Mouse (Mus musculus): ENCODE data around the gene Spns2. TPM values are rescaled to one million over a fixed set of nuclear protein-coding genes. Genes with fewer than 3 reads are reported as not detected.

Gene Spns2
- total RNA-seq, 2 experiments from 2014 or later = 1.3 to 2.0 TPM

DNA sequence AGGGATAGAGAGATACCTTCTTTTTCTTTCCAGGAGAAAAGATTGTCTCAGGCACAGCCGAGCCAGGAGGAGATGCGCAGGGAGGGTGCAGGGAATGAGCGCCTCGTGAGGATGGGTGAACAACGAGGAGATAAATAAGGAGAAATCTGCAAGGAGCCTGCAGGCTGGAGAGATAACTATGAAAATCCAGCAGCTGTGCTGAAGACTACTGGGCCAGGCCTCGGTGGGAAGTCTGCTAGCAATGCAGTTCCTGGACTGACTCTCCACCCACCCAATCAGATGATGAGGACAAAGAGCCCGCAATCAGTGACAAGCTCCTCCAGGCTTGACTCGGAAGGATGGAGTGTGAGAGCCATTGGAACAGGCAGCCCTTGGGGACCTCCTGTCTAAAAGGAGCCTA lies 12.5 kb upstream of the Spns2 start:
- no peak for ATAC-seq (replicated peaks; ENCODE audit: low FRiP score, poor library complexity, severe bottlenecking)

DNA sequence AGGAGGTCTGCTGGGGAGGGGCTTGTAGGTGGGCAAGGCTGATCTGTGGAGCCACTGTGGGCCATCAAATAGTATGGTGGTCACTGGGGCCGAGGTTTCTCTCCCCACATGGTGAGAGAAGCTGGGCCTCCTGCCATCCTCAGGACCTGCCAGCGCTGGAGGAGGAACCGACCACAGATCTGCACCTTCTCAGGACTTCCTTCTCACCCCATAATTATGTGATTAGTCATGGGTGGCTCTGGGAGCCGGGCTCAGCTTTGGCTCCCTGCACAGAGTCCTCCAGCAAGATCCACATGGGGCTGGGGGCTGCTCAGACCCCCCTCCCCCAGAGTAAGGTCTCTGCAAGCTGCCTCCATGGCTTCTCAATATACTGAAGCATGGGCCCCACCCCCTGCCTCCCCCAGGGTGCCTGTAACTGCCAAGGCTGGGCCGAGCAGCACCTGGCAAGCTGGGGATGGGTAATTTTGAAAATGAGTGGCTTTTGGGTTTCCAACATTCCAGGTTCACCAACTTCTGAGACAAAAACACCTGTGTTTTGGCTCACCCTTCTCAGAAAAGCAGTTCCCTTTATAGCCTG lies 11.8 kb upstream of the Spns2 start:
- no peak for ATAC-seq (replicated peaks; ENCODE audit: low FRiP score, poor library complexity, severe bottlenecking)

DNA sequence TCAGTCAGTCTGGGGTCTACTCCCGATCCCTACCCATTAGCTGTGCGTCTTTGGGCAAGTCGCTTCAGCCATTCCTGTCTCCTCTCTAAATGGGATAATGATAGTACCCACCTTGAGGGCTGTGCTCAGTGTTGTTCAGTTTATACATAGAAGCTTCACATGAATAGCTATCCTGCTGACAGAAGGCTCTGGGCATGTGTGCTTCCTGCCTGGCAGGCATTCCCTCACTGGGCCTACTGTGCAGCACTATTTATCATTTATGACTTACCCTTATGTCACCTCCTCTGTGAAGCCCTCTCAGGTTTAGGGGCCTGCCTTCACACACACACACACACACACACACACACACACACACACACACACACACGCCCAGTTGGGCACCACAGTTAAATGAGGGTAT lies 10.4 kb upstream of the Spns2 start:
- ATAC-seq (replicated peaks; ENCODE audit: low FRiP score, poor library complexity, severe bottlenecking) = no peak

DNA sequence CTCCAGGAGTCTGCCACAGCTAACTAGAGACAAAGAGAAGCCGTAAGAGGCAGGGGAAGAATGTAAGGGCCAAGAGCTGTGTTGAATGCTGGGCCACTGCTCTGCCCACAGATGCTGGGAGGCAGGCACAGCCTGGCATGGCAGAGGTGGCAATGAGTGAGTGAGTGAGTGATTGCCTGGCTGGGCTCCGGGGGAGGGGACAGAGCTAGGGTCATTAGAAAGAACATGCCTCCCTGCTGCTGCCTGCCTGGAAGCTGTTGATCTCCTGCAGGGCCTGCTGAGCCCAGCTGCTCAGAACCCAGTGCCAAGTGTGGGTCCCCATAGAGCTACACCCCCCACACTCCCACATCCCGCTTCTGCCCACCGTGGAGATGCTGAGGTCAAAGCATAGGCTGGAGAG lies 7.7 kb upstream of the Spns2 start:
- no peak for ATAC-seq (replicated peaks; ENCODE audit: low FRiP score, poor library complexity, severe bottlenecking)

DNA sequence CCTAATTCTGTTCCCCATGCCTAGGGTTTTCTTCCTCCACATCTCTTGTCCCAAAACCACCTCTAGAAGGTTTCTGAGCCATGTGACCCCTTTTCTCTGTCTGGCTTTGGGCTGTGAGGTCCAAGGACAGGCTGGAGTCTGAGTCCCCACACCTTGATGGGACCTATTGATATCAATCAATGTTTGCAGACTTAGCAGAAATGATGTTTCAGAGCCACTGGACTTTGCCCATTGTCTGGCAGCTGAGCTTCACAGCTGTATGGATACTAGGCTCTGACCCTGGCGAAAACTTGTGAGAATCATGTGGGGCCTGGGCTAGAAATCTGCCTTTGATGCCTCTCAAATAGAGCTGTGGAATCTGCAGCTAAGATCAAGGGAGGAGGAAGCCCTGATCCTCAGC lies 7.1 kb upstream of the Spns2 start:
- no peak for ATAC-seq (replicated peaks; ENCODE audit: low FRiP score, poor library complexity, severe bottlenecking)

DNA sequence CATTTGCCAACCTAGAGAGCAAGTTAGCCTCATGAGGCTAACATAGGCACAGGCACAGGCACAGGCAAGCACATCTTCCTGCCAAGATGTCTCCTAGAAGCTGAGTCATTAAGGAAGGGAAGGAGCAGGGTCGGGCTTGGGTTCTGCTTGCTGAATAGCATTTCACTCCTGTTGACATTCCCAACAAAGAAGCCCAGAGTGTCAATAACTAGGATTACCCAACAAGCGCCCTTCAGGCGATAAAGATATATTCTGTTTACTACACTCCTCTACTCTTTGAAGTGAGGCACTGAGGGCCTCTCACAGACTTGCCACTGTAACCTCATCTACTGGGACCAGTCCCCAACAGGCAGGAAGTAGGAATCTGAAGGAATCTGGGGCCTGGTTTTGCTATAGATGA lies 6.4 kb upstream of the Spns2 start:
- ATAC-seq (replicated peaks; ENCODE audit: low FRiP score, poor library complexity, severe bottlenecking) = no peak

DNA sequence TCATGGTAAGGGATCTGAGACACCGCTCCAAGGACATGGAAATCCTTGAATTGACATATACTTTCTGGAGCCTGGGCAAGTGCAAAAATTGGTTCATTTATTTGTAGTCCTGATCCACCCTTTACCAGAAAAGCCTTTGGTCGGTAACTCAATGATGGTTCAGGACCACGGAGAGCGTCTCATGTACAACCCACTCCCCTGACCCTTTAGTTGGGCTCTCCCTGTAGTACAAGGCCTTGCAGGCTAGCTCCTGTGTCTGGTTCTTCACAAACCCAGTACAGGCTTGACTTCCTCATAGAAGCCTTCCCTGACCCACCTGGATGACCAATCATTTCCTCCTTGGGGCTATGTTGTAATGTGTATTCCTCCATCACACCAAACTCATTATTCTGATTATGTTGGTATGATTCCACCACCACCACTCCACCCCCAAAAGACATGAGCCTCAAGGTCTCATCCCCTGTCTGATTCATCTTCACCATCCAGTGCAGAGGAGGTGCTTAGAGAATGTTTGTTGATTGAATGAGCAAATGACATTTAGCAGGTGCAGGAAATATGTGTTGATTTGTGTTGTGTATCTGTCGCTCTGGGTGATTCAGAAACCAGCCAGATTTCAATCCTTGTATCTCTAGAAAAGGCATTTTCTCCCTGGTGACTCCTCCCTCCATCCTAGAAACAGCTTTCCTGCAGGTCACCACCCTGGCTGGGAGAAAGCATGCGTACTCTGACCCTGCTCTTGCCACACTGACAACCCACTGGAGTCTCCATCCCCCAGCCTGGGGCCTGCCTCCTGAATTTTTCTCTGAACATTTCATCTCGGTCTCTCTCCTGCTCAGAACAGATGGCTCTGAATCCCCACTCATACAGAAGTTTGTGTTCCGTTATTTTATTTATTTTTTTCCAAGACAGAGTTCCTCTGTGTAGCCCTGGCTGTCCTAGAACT lies 4.6 kb upstream of the Spns2 start:
- no peak for ATAC-seq (replicated peaks; ENCODE audit: low FRiP score, poor library complexity, severe bottlenecking)

DNA sequence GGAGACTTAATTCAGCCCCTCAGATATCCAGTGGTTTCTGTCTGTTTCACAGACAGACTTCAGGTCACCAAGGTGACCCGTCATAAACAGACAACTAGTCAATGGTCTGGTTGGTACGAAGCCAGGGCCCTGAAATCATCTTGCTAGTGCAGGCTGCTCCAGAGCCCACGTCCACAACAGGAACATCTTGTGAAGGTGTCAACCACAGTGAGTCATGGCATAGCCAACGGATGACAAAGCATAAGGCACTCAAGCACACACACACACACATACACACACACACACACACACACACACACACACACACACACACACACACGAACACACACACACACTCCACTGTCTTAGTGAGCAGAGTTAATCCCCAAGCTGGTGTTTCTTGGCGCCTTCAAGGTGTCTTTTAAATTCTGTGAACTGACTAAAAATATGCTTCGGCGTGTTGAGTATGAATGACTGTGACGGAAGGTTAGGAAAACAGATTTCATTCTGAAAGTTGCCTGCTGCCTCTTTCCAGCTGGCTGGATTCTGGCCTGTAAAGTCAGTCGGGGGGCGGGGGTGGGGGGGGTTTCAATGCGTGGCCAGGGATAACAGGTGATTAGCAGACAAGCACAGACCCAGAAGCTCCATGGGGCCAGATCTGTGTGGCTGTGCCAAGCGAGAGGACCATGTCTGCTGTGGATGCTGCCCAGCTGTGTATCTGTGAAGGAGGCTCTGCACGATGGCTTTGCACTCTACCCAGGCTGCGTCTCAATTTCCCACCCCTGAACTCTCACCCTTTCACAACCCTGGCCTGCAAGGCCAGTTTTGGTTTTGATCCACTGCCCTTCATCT lies 1.6 kb upstream of the Spns2 start:
- no peak for ATAC-seq (replicated peaks; ENCODE audit: low FRiP score, poor library complexity, severe bottlenecking)

DNA sequence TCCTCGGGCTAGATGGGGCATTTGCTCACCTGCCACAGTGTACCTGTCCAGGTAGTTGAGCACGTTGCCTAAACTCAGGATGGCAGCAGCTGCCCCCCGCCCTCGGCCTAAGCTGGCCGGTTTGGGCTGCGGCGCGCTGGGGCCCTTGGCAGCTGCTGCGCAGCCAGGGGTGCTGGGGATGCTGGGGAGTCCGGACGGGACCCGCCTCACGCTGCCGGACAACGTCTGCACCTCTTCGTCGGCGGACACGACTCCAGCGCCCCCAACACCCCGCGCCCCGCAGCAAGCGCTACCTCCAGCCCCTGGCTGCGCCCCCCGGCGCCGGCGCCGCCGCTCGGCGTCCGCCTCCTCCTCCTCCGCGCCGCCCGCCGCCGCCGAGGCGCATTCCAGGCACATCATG lies 307 bp downstream of the Spns2 start:
- ATAC-seq (replicated peaks; ENCODE audit: low FRiP score, poor library complexity, severe bottlenecking) = no peak

DNA sequence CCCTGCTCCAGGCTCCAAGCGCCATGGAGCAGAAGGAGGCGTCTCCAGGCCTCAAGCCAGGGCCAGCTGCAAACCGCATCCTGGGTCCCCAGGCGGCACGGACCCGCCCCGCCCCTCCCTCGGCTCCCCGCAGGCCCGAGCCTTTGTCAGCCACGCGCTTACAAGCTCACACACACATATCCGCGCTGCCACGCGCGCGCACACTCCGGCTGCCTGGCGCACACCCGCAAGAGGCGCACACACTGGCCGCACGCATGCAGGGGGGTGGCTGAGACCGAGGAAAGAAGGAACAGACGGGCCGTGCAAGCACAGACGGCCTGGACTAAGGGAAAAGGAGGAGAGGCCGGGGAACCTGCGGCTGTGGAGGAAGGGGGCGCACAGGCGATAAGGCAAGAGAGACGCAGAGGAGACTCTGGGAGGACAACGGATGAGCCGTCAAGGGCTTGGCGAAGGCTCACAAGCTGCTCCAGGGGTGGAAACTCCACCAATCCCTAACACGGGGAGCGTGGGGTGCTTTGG lies 892 bp downstream of the Spns2 start:
- no peak for ATAC-seq (replicated peaks; ENCODE audit: low FRiP score, poor library complexity, severe bottlenecking)

DNA sequence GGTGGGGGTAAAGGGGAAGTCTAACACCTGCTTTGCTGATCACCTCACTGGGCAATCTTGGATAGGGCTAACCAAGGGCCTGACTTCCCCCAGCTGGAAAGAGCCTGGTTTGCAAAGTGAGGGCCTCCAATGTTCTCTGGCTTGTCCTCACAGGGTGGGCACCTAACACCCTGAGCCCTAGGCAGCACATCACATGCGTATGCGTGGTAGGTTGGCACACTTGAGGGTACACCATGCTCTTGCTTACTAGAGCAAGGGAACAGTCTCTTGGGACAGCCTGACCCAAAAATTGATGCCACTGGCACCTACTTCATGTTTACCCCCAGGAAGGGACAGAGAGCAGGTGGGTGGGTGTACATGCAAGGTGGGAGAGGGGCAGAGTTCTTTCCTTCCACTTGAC lies 2.0 kb downstream of the Spns2 start:
- no peak for ATAC-seq (replicated peaks; ENCODE audit: low FRiP score, poor library complexity, severe bottlenecking)

DNA sequence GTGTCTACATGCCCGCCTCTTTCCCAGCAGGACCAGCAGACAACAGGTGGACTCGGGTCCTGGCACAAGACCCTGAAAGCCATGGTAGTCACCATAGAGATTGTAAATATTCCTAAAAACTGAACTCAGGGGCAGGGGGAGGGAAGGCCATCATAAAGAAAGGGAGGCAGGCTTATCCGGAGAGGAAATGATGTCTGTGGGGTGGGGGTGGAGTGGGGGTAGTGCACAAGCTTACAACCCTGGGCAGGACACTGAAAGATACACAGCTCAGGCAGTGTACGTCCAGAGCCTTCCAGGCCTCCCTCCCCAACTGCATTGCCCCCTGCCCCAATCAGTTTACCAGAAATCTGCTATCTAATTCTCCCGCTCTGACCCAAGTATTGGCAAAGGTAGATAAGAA lies 2.5 kb downstream of the Spns2 start:
- no peak for ATAC-seq (replicated peaks; ENCODE audit: low FRiP score, poor library complexity, severe bottlenecking)

DNA sequence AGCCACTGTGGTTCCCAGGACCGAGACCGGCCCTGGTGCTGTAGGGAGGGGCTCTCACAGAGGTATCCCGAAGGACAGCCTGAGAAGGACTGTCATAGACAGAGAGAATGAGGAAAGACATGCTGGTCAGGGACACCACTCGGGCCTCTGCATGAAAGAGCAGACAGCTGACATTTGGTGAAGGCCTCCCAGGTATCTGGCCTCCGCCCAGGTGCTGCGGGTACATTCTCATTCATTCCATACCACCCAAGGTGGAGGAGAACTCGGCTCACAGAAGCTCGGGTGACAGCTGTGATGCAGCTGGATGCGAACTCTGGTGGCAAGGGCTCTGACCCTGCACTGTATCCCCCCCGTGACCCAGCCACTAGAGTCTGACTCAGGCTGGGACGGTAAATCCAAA lies 3.7 kb downstream of the Spns2 start:
- no peak for ATAC-seq (replicated peaks; ENCODE audit: low FRiP score, poor library complexity, severe bottlenecking)

DNA sequence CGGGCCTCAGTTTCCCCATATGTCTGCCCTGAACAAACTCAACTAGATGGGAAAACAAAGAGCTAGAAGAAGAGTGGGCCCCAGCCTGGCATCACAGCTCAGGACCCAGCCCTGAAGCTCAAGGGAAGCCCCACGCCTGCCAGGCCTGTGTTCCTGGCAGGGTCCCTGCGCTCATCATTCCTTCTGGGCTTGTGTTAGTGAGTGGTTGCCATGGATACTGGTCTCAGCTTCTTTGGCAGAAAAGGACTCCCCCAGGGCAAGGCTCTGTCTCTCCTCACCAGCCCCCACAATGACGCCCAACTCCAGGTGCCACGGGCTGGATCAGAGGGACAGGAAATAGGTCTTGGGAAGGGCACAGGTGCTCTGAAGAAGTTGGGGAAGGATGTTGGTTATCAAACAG lies 4.5 kb downstream of the Spns2 start:
- ATAC-seq (replicated peaks; ENCODE audit: low FRiP score, poor library complexity, severe bottlenecking) = no peak

DNA sequence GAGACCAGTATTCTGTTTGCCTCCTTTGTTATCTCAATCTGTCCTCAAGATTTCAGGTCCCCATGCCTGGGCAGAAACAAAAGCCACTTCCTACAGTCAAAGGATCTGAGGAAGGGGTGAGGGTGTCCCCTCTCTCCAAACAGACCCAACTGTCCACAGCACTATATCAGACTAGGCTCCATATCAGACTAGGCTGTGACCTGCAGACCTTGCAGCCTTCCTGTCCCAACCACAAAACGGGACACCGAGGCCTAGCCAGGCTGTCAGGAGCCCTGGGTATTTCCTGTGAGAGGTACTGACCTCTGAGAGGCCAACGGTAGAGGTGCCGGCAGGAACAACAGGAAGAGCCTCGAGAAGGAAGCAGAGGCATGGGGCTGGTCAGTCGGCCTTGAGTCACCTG lies 5.2 kb downstream of the Spns2 start:
- ATAC-seq (replicated peaks; ENCODE audit: low FRiP score, poor library complexity, severe bottlenecking) = no peak

DNA sequence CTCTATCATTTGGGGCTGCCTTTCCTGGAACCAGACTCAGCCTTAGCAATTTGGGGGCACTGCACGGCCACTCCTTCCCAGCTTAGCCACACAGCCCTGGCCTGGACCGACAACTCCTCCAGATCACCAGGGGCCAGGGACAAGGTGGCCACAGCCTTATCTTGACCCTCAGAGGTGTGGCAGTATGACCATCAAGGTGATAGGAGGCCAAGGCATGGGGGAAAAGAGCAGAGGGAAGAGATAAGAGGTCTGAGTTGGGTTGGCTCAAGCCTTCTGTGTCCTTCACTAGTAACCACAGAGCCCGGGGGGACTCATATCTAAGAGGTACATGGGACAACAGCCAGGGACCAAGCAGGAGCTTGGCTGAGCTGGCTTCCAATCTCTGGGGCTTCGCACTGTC lies 7.8 kb downstream of the Spns2 start:
- no peak; the same call in 1 of the 2 replicates for ATAC-seq (replicated peaks; ENCODE audit: low FRiP score, poor library complexity, severe bottlenecking)

DNA sequence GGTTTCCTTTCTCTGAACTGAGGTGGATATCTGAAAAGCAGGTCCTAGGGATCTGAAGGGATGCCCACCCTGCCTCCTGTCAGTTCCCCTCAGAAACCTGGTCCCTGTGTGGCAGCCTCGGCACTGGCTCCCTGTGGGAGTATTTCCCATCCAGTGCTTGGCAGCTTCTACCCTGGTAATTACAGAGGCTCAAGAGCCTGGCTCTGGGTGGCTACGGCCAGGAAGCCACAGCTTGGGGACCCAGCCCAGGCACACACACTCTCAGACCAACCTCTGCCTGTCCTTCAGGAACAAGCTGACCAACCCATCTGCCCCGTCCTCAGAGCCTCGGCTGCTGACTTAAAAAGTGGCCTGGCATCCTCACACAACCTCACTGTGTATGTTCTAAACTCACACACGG lies 8.4 kb downstream of the Spns2 start:
- no peak for ATAC-seq (replicated peaks; ENCODE audit: low FRiP score, poor library complexity, severe bottlenecking)

DNA sequence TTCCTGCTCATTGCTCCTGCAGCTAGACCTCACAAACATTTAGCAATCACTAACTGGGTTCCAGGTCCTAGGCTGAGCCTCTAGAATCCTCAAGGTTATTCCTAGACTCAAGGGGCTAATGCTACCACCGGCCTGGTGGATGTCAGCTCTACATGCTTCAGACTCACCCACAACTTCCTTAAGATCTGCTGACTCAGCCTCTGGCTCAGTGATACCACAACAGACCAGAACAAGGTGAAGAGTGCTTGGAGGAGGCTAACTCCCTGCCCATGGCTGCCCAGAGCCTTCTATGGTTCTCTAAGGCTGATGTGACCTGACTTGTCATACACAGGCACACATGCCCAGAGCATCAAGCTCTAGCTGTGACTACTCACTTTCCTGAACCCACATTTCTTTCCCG lies 10.2 kb downstream of the Spns2 start:
- no peak for ATAC-seq (replicated peaks; ENCODE audit: low FRiP score, poor library complexity, severe bottlenecking)

DNA sequence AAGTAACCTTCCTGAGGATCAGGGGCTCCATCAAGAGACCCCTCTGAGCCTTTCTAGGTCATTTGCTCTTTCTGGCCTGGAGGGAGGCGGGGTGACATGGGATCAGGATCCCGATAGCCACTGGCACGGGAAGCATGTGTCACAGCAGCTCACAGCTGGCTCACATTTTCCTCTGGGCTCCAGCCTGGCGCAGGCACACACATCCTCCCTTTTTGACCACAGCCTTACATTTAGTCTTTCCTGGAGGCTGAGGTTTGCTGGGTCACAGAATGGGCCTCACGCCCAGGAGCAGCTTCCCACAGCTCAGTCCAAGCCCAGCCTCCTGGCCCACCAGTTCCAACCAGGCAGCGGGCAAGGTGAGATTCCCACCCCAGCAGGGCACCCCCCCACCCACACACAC lies 11.5 kb downstream of the Spns2 start:
- no peak for ATAC-seq (replicated peaks; ENCODE audit: low FRiP score, poor library complexity, severe bottlenecking)

DNA sequence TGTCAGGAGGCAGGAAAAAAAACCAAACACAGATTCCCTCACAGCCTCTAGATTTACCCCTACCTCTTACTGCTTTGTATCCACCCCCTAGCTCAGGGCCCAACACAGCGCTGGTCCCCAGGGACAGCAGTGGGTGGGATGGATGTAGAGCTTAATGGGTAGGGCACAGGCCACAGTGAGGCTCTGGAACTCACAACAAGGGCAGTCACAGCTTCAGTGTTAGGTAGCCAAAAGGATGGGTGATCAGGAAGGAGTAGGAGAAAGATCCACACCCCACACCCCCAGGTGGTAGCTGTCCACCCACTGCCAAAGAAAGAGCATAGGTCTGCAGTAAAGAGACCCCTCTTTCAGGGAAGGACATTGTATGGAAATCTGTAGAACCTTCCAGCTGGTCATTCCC lies 12.1 kb downstream of the Spns2 start:
- ATAC-seq (replicated peaks; ENCODE audit: low FRiP score, poor library complexity, severe bottlenecking) = no peak

DNA sequence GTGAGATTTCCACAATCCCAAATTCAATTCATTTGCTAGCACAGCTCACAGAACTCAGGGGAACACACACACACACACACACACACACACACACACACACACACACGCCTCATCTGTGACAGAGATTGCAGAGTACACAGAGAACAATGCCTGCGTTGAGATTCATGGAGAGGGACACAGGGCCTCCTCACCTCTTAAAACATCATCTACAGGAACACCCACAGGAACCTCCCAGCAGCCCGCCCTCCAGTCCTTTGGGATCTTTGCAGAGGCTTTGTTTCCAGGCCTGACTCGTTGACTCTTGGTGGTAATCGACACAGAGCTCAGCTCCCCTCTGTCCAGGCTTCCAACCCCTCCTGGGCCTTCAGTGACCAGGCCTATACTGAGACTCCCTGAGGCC lies 12.5 kb downstream of the Spns2 start:
- no peak for ATAC-seq (replicated peaks; ENCODE audit: low FRiP score, poor library complexity, severe bottlenecking)
